Mouse (Mus musculus): ENCODE results near the gene Mia3. TPM values are rescaled to one million over a fixed set of nuclear protein-coding genes. Genes with fewer than 3 reads are reported as not detected.

Mia3 gene
- 25.2 and 29.9 TPM in 2 replicates for polyA plus RNA-seq (2012)

GRCm38 (mm10) chr1:183369427-183370014 is at the start of gene Mia3:
Mia3 (minus strand) TSS chr1:183369553.

GRCm38 (mm10) chr1:183417873-183418272 is 48.5 kb upstream of the Mia3 start, which contains the start of gene Hhipl2:
Hhipl2 (plus strand) TSS chr1:183418215.

DNA sequence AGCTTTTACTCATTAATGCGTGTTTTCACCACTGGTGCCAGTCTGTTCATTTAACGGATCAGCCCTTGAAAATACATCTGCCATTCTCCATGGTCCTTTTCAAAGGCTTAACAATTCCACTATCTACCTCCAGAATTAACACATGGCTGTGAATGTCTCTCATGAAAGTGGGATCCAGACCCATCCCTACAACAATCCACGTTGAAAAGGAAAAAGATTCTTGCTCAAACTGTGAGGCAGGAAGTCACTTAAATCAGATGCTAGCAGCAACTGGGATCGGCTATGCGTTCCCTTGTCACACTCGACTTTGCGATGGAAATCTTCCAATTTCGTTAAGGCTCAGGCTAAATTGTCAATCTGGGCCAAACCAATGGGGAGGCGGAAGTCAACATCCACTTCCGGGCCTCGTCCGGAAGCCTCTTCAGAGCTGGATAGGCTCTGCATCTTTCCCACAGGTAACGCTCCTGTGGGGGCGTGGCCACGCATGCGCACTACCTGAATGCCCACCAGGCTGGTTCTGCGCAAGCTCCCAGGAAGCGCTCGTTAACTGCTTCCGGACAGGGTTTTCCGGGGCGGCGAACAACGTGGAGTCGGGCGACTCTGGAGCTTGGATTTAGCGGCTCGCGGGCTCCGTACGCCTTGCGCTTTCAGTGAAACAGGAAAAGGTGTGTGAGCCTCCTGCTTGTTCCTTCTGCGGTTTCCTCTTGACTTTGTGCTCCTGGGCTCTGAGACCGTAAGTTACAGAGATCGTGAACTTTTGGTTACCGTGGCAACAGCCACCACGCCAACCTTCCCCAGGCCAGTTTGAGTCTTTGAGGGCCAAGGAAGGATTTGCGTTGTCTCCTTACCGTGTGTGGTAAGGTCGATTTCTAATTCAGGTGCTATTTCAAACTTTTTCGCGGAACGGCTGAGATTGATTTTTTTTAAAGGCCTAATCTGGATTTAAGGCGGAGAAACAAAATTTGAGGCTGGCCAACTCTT is 19.4 kb upstream of the Mia3 start, which contains the start of gene Taf1a:
Taf1a (plus strand) TSS at position 556 of the 981 bp plus-strand sequence.

DNA sequence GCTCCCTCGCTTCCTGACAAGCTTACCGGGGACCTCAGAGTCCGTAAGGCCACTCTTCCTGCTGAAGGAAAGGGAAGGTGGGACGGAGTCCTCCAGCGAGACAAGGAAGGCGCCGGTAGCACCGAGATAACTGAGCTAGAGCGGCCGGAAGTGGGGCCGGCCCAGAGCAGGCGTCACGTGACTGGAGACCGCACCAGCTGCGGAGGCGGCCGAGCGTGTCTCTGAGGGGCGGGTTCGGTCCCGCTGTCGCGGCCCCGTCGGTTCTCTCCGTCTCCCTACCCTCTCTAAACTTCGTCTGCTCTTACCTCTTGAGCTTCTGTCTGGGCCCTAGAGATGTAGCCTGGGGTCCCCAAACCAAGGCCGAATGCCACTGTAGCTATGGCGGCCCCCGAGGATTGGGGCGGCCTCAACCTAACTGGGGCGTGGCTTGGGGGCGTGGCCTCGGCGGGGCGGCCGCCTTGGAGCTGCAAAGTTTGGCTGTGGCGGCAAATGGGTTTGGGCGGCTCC is 72.4 kb downstream of the Mia3 start, which contains the start of gene Brox:
Brox (minus strand) TSS at position 393 of the 507 bp plus-strand sequence.

GRCm38 (mm10) chr1:183296465-183296864 is 72.9 kb downstream of the Mia3 start, which contains the start of gene Aida:
Aida (plus strand) TSS chr1:183296590.

Other genes with a start within 250 kb of the Mia3 start
- 11.8 and 18.6 TPM in 2 replicates for gene Disp1, start 148.0 kb downstream of the Mia3 start, polyA plus RNA-seq (2012)
- 20.8 and 29.3 TPM in 2 replicates for gene Aida, start 73.0 kb downstream of the Mia3 start, polyA plus RNA-seq (2012)
- gene Brox, start 72.3 kb downstream of the Mia3 start, polyA plus RNA-seq (2012), result 3.3 and 4.2 TPM in 2 replicates
- 1.7 and 2.1 TPM in 2 replicates for gene Taf1a, start 19.4 kb upstream of the Mia3 start, polyA plus RNA-seq (2012)
- gene Hhipl2, start 48.7 kb upstream of the Mia3 start, polyA plus RNA-seq (2012), result 0.03 TPM in 2 replicates

Measured in megakaryocyte-erythroid progenitor cell, adult 5 weeks (primary cell).